Mouse (Mus musculus) hindbrain, postnatal 0 days (tissue): ENCODE measurements around the gene Cldn22. TPM values are rescaled to one million over a fixed set of nuclear protein-coding genes. Genes with fewer than 3 reads are reported as not detected.

ENCODE experiments used
- ATAC-seq: fragments of 200-750 bp; cut with Nextera tagmentation; 2 replicates; pipeline ENCODE4 v1.8.0; 2017; ENCODE audit warnings: mild to moderate bottlenecking, moderate TSS enrichment, moderate library complexity
- DNase-seq: peaks from one replicate; pipeline ENCODE4 v3.0.0-alpha.2; 2015; ENCODE audit warnings: low spot score
- H3K27ac ChIP-seq: fragments of 300-500 bp; sonication (generic); 2 replicates; pipeline ENCODE4 v1.5.1; 2014; ENCODE audit warnings: mild to moderate bottlenecking
- H3K27me3 ChIP-seq: fragments of 300-500 bp; sonication (generic); 2 replicates; pipeline ENCODE4 v1.6.1; 2014; ENCODE audit warnings: low read length, mixed read lengths; ENCODE audit not compliant: insufficient read depth
- H3K36me3 ChIP-seq: fragments of 300-500 bp; sonication (generic); 2 replicates; pipeline ENCODE4 v1.6.1; 2014; ENCODE audit warnings: low read length, mixed read lengths; ENCODE audit not compliant: insufficient read depth
- H3K4me1 ChIP-seq: fragments of 300-500 bp; sonication (generic); 2 replicates; pipeline ENCODE4 v1.6.1; 2014; ENCODE audit warnings: antibody characterized with exemption, low read length, mixed read lengths; ENCODE audit not compliant: insufficient read depth
- H3K4me2 ChIP-seq: fragments of 300-500 bp; sonication (generic); 2 replicates; pipeline ENCODE4 v1.6.1; 2014; ENCODE audit warnings: low read depth, mild to moderate bottlenecking, low read length, moderate library complexity, mixed read lengths
- H3K4me3 ChIP-seq: fragments of 300-500 bp; sonication (generic); 2 replicates; pipeline ENCODE4 v1.5.1; 2014; ENCODE audit warnings: low read length
- H3K9ac ChIP-seq: fragments of 300-500 bp; sonication (generic); replicated peaks from 2 replicates; pipeline ENCODE4 v1.6.1; 2014; ENCODE audit warnings: mild to moderate bottlenecking, low read length, moderate library complexity, mixed read lengths
- H3K9me3 ChIP-seq: fragments of 300-500 bp; sonication (generic); 2 replicates; pipeline ENCODE4 v1.6.1; 2016; ENCODE audit warnings: low read length, mixed read lengths
- CTCF ChIP-seq: IDR thresholded peaks from 2 replicates; pipeline ENCODE4 v1.5.1; 2016; ENCODE audit warnings: antibody characterized with exemption, control low read depth, low read depth
- WGBS: fragments of 180-500 bp; shearing (Covaris S2); extraction: QIAGEN DNeasy Blood & Tissue Kit; methylation state at CpG from one replicate; pipeline ENCODE4 v1.1.7; 2014; 5-methylcytosine and 5-hydroxymethylcytosine counted together
- polyA plus RNA-seq: library from polyadenylated mRNA; unstranded; fragments of >200 nt; fragmentation: Nextera tagmentation; extraction: Ambion mirVana; gene quantifications from 2 replicates; pipeline ENCODE4 v1.2.1, GENCODE M21; 2015
- total RNA-seq: library from RNA; depleted of rRNA; stranded (reverse); fragments of >200 nt; gene quantifications from 2 replicates; pipeline ENCODE4 v1.2.3, GENCODE M21; 2014

The Cldn22 gene
- total and polyA plus RNA-seq, 2 experiments from 2014 or later = not detected

DNA sequence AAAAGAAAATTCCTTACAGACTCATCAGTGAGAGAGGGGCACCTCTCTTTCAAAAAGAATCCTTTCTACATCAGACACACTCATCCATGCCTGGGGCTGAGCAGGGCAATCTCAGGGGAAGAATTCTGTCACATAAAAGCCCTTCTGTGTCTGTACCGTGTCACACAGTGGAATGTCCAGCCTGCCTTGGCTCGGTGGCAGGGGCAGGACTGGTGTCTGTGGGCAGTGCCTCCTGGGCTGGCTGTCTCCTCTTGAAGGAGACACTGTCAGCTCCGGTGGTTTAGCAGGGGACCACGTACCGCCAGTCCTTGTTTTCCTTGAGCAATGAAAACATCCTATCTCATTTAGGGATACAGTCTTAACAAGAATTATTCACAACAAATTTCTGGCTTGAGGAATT is 1.3 kb downstream of the Cldn22 start:
- no peak overlapping the region for H3K27ac ChIP-seq
- H3K9me3 ChIP-seq = no peaks in the 10 kb centered on the region
- H3K36me3 ChIP-seq = peaks cover 4% of the 10 kb centered on the region; the same call in 1 of the 2 replicates
- no peak for ATAC-seq
- no peak for TF ChIP-seq CTCF
- no peak overlapping the region for H3K9ac ChIP-seq
- H3K27me3 ChIP-seq = no peaks in the 10 kb centered on the region
- 47% methylated on average over 5 of the region's 5 CpGs for WGBS
- H3K4me1 ChIP-seq = no peaks in the 10 kb centered on the region; the same call in 1 of the 2 replicates
- no peak for DNase-seq
- H3K4me2 ChIP-seq = no peak overlapping the region
- no peak overlapping the region for H3K4me3 ChIP-seq

DNA sequence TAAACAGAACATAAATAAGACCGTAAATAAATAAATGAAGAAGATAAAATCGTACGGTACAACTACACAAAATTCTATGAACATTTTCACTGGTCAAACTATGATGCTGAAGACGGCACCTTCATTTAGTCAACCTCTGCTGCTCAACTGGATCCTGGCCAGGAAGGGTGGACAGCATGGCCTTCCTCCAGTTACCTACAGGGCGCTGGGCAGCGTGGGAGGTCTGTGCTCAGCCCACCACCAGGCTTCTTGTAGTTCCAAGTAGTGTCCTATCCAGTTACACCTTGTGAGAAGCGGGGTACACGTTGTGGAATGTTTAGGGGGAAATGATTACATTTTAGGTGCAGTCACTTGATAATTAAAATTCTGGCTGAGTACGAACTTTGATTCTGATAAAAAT is 2.6 kb downstream of the Cldn22 start:
- no peak for TF ChIP-seq CTCF
- no peaks in the 10 kb centered on the region for H3K9me3 ChIP-seq
- DNase-seq = no peak
- 85% methylated on average over 9 of the region's 9 CpGs for WGBS
- no peak for ATAC-seq
- no peaks in the 10 kb centered on the region for H3K27me3 ChIP-seq
- peaks cover 10% of the 10 kb centered on the region; the same call in 1 of the 2 replicates for H3K36me3 ChIP-seq
- H3K9ac ChIP-seq = no peak overlapping the region
- H3K4me2 ChIP-seq = no peak overlapping the region
- no peaks in the 10 kb centered on the region; the same call in 1 of the 2 replicates for H3K4me1 ChIP-seq
- no peak overlapping the region for H3K4me3 ChIP-seq
- H3K27ac ChIP-seq = no peak overlapping the region

DNA sequence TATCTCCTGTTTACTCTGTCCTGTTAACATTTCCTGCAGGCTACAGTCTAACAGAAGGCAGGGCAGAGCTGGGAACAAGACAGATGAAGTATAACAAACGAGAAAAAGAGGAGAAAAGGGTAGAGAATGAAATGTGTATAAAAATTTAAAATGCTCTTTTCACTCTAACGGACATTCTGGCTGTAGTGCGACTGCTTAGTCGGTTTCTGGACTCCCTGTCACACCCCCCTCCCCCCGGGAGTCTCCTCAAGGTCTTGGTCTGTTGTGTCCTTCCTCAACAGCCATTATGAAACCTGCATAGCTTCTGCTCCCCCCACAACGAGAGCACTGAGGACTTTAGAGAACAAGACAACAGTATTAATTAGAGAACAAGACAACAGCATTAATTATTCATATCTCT is 8.3 kb downstream of the Cldn22 start:
- Histone ChIP-seq H3K27ac (no peak overlapping the region), H3K4me3 (no peak overlapping the region), H3K4me2 (no peak overlapping the region), H3K9me3 (no peaks in the 10 kb centered on the region), H3K9ac (no peak overlapping the region), H3K36me3 (peaks cover 10% of the 10 kb centered on the region; the same call in 1 of the 2 replicates), H3K4me1 (no peaks in the 10 kb centered on the region), H3K27me3 (no peaks in the 10 kb centered on the region)
- ATAC-seq = no peak
- no peak for TF ChIP-seq CTCF
- WGBS = 66% methylated on average over 6 of the region's 6 CpGs
- no peak for DNase-seq

DNA sequence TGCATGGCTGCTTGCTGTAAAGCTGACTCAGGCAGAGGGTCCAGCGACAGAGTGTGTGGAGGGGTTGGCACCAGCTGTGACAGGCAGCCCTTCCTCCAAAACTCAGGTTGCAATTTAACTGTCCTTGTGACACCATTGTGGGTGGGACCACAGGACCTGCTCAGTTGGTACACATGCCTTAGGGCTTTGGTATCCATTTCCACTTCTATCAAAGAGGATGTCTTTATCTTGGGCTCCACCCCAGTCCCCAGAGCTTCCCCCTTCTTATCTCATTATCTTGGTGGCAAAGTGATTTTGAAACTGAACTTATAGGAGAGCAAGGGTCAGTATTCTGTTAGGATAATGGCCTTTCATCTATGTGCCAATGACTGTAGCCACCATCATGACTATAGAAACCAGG is 9.7 kb downstream of the Cldn22 start:
- DNase-seq = no peak
- no peak overlapping the region for H3K4me2 ChIP-seq
- H3K36me3 ChIP-seq = peaks cover 10% of the 10 kb centered on the region; the same call in 1 of the 2 replicates
- WGBS = 71% methylated on average over 1 of the region's 1 CpGs
- ATAC-seq = no peak
- H3K4me3 ChIP-seq = no peak overlapping the region
- H3K9me3 ChIP-seq = no peaks in the 10 kb centered on the region
- no peak overlapping the region for H3K27ac ChIP-seq
- TF ChIP-seq CTCF = no peak
- no peaks in the 10 kb centered on the region for H3K27me3 ChIP-seq
- no peaks in the 10 kb centered on the region for H3K4me1 ChIP-seq
- no peak overlapping the region for H3K9ac ChIP-seq

DNA sequence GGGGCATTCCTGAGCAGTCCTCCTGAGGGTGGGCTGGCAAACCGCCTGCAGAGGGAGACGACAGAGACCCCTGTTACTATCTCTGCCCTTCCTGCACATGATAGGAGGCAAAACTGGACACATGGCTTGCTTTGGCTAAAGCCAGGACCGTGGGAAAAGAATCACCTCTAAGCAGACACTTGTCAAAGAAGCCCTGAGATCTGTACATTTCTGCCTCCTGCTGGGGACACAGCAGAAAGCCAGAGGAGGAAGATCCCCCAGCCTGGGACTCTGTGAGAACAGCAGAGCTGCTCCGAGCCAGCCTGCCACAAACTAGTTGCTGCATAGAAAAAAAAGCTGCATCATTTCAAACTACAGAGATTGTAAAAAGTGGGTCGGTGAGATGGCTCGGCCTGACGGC is 18.8 kb downstream of the Cldn22 start:
- DNase-seq (peak; percentile 23), ATAC-seq (no peak; the same call in 1 of the 2 replicates)
- Histone ChIP-seq H3K9ac (no peak overlapping the region), H3K9me3 (no peaks in the 10 kb centered on the region), H3K36me3 (0 out of 2 replicates have a peak, but pooled peaks cover 5% of the 10 kb centered on the region), H3K27me3 (no peaks in the 10 kb centered on the region), H3K27ac (no peak overlapping the region), H3K4me1 (no peaks in the 10 kb centered on the region), H3K4me2 (no peak overlapping the region), H3K4me3 (no peak overlapping the region)
- 79% methylated on average over 7 of the region's 7 CpGs for WGBS
- no peak for TF ChIP-seq CTCF

DNA sequence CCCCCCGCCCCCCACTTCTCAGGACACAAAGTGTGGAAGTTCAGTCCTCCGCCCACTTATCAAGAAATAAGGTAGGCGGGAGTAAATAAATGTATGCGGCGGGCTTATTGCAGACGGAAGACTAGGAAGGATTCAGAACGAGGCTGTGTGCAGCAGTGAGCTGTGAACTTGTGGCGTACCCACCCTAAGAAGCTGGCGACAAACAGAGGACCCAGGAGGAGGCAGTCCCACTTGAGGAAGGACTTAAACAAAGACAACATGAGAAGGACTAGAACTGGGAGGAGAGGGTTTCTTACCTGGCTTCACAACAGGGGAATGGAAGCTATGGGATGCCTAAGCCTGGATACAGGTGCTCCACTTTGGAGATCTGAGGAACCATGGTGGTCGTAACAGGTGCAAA is 19.4 kb downstream of the Cldn22 start:
- Histone ChIP-seq H3K4me3 (no peak overlapping the region), H3K4me1 (no peaks in the 10 kb centered on the region), H3K27ac (no peak overlapping the region), H3K9me3 (no peaks in the 10 kb centered on the region), H3K9ac (no peak overlapping the region), H3K4me2 (no peak overlapping the region), H3K36me3 (0 out of 2 replicates have a peak, but pooled peaks cover 5% of the 10 kb centered on the region), H3K27me3 (no peaks in the 10 kb centered on the region)
- no peak for ATAC-seq
- 95% methylated on average over 10 of the region's 10 CpGs for WGBS
- no peak for TF ChIP-seq CTCF
- DNase-seq = no peak

DNA sequence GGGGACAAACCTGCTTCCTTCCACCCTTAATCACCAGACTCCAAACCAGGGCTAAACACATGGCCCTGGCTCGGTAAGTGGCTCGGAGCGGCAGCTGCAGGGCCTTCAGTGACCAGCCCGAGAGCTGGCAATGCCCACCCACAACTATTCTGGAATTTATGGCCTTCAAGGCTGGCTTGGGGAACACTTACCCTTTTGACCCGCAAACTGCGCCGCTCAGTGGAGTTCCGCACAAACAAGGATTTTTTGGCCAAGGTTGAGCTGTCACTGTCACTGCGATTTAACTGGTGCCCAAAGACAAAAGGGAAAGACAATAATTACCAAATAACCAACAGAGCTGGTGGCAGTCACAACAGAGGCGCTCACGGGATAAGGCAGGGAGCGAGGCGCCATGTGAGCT is 21.7 kb downstream of the Cldn22 start:
- no peak for TF ChIP-seq CTCF
- ATAC-seq (no peak), DNase-seq (peak; percentile 19)
- Histone ChIP-seq H3K27me3 (no peaks in the 10 kb centered on the region), H3K4me1 (no peaks in the 10 kb centered on the region), H3K9me3 (no peaks in the 10 kb centered on the region), H3K36me3 (no peaks in the 10 kb centered on the region), H3K27ac (no peak overlapping the region), H3K4me2 (no peak overlapping the region), H3K9ac (no peak overlapping the region), H3K4me3 (no peak overlapping the region)
- WGBS = 53% methylated on average over 13 of the region's 13 CpGs
